Mouse (Mus musculus): ENCODE data around the gene Ethe1.

DNA sequence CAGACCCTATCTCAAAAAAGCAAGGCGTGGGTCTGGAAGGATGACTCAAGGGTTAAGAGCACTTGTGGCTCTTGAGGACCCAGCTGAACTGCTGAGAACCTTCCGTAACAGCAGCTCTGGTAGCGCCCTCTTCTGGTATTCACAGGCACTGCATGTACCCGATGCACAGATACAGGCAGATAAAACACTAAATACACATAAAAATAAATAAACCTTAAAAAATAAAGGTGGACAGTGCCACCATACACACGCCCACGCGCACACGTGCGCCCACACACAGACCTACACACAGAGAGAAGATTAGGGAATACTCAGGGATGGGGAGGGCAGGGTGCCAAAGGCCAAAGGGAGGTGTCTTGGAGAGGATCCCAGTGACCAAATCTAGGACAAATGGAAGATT is 55.1 kb downstream of the Ethe1 start:
- TF ChIP-seq CTCF (IDR thresholded peaks at IDR 0.05; ENCODE audit: borderline replicate concordance, insufficient read depth, low read length) (peak; percentile 52; the same call in 1 of the 2 replicates), POLR2A (IDR thresholded peaks at IDR 0.05; ENCODE audit: low read depth, low read length) (no peak)
